Mouse (Mus musculus): ENCODE measurements around the gene Camk1g.

Gene Camk1g

DNA sequence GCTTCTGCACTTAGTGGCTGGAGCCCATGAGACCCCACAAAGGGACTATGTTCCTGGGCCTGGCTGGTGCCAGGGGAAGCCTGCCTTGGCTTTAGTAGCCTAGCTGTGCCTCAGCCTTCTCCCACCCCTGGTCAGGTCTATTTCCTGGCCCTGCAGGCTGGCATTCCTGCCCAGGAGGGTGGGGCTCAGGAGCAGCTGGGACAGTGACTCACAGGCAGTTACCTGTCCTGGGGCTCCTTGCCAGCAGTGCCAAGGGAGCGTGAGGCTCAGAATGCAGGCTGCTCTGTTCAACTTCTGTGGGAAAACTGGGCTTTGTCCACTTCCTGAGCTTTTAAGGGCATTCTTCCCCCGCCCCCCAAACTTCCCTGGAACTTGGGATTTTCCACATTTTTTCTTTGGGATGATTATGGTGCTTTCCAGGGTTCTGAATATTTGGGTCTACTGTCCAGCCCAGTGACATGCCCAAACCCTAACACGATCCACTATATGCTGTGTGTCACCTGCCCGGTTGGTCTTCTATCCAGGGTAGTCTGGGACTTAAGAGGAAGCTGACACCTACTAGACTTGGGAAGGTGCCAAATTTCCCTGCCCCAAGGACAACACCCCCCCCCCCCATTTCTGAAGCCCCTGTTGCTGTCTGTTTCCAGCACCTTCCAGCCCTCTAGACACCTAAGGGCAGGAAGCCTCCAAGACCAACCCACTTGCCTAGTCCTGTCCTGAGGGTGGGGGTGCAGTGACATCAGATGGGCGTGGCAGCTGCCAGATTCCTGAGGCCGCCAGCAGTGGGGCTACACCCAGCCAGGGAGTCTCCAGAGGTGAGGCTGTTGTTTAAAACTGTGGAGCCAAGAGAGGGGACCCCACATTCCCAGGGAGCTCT, 68.6 kb downstream of the Camk1g start:
- DNase-seq (ENCODE audit: low spot score in 2 of 2), result no peak

- no peak for DNase-seq (ENCODE audit: low spot score in 2 of 2)
These were observed 70.1 kb downstream of the Camk1g start for GRCm38 (mm10) chr1:193299995-193300394.

DNA sequence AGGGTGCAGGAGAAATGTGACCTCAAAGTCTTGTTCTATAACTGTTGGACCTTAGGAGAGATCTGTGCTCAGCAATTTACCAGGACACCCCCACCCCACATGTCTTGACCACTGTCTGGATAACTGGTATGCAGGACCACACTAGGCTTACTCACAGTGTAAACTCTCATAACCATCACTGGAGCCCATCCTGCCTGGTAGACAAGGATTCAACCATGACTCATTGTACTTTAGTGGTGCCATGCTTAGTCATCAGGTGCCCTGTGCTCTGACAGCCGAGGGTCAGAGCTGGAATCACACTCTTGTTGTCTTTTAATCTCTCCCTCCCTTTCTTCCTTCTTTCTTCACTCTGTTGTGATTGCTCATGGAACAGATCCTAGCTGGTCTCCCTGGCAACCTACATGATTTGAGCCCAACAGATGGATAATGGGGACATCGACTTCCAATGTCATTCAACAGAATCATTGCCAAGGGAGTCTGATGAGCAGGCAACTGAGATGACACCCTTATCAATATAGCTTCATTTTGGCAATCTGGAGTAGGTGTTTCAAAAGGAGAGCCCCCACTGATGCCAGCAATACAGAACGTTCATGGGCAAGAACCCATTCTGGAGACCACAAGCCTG, 71.8 kb downstream of the Camk1g start:
- DNase-seq (ENCODE audit: low spot score in 2 of 2), result no peak

Data from frontal cortex, postnatal 25 days (tissue).